Mouse (Mus musculus) MEL (cell line): ENCODE results near the gene Sult6b2. TPM values are rescaled to one million over a fixed set of nuclear protein-coding genes. Genes with fewer than 3 reads are reported as not detected.
A peak's percentile ranks its signal among the peaks of the same experiment; 100 is the strongest.

Experiments used
- DNase-seq: peaks from one replicate; pipeline ENCODE4 v3.0.0; 2011; ENCODE audit warnings: low read depth, low spot score
- H3K27ac ChIP-seq: 2 replicates; pipeline ENCODE4 v1.5.1; 2012; ENCODE audit warnings: low read depth, mild to moderate bottlenecking, control low read depth, low read length, moderate library complexity; ENCODE audit not compliant: control insufficient read depth
- H3K27me3 ChIP-seq, 2 experiments: fragments of 150-350 bp in 1 of 2; sonication (generic) in 1 of 2; 2 replicates each; pipeline ENCODE4 v1.6.1; 2012; ENCODE audit warnings: low read length in 2 of 2, mild to moderate bottlenecking in 2 of 2, improper control_type of control experiment in 1 of 2, moderate library complexity in 1 of 2; ENCODE audit not compliant: insufficient read depth in 2 of 2, control insufficient read depth in 1 of 2
- H3K36me3 ChIP-seq, 2 experiments: 2 replicates each; pipeline ENCODE4 v1.6.1; 2012 to 2014; ENCODE audit warnings: low read length in 2 of 2, improper control_type of control experiment in 1 of 2, inconsistent platforms in 1 of 2, mild to moderate bottlenecking in 1 of 2; ENCODE audit not compliant: insufficient read depth in 2 of 2, control insufficient read depth in 1 of 2
- H3K4me1 ChIP-seq, 2 experiments: fragments of 150-350 bp in 1 of 2; sonication (generic) in 1 of 2; 2 replicates each; pipeline ENCODE4 v1.6.1; 2012; ENCODE audit warnings: low read length in 2 of 2, improper control_type of control experiment in 1 of 2, mild to moderate bottlenecking in 1 of 2; ENCODE audit not compliant: insufficient read depth in 2 of 2, control insufficient read depth in 1 of 2
- H3K4me3 ChIP-seq, 2 experiments: fragments of 150-350 bp in 1 of 2; sonication (generic) in 1 of 2; 2 replicates each; pipeline ENCODE4 v1.5.1; 2012; ENCODE audit warnings: low read depth in 2 of 2, low read length in 2 of 2, mild to moderate bottlenecking in 2 of 2, moderate library complexity in 2 of 2, control low read depth in 1 of 2, improper control_type of control experiment in 1 of 2; ENCODE audit not compliant: control insufficient read depth in 1 of 2, insufficient read depth in 1 of 2
- H3K79me2 ChIP-seq: 2 replicates; pipeline ENCODE4 v1.6.1; 2012; ENCODE audit warnings: mild to moderate bottlenecking, low read length, moderate library complexity; ENCODE audit not compliant: control insufficient read depth, poor library complexity, insufficient read depth
- H3K9ac ChIP-seq: 2 replicates; pipeline ENCODE4 v1.6.1; 2012; ENCODE audit warnings: low read depth, mild to moderate bottlenecking, control low read depth, low read length, moderate library complexity; ENCODE audit not compliant: control insufficient read depth, poor library complexity, severe bottlenecking
- H3K9me3 ChIP-seq: fragments of 150-350 bp; sonication (generic); replicated peaks from 2 replicates; pipeline ENCODE4 v1.6.1; 2012; ENCODE audit warnings: mild to moderate bottlenecking, low read length, improper control_type of control experiment, moderate library complexity; ENCODE audit not compliant: insufficient read depth
- BHLHE40 ChIP-seq: IDR thresholded peaks from 2 replicates; pipeline ENCODE4 v1.6.1; 2012; ENCODE audit warnings: low read depth, mild to moderate bottlenecking, inconsistent platforms, low read length, improper control_type of control experiment, borderline replicate concordance
- CTCF ChIP-seq, 3 experiments: IDR thresholded peaks in 2 of 3; conservative IDR thresholded peaks in 1 of 3; 2 replicates each; pipeline ENCODE4 v1.5.1; 2011 to 2012; ENCODE audit warnings: low read length in 3 of 3, low read depth in 2 of 3, mild to moderate bottlenecking in 2 of 3, improper control_type of control experiment in 1 of 3, inconsistent platforms in 1 of 3, mixed read lengths in 1 of 3, moderate library complexity in 1 of 3; ENCODE audit not compliant: control insufficient read depth in 1 of 3, insufficient read depth in 1 of 3, poor library complexity in 1 of 3, severe bottlenecking in 1 of 3
- ELF1 ChIP-seq: IDR thresholded peaks from 2 replicates; pipeline ENCODE4 v1.6.1; 2014; ENCODE audit warnings: low read depth, mild to moderate bottlenecking, inconsistent platforms, low read length, improper control_type of control experiment, moderate library complexity
- ETS1 ChIP-seq: IDR thresholded peaks from 2 replicates; pipeline ENCODE4 v1.6.1; 2012; ENCODE audit warnings: low read depth, mild to moderate bottlenecking, inconsistent platforms, low read length, improper control_type of control experiment, moderate library complexity
- GABPA ChIP-seq: IDR thresholded peaks from 2 replicates; pipeline ENCODE4 v1.6.1; 2012; ENCODE audit warnings: low read depth, mild to moderate bottlenecking, inconsistent platforms, low read length, improper control_type of control experiment, moderate library complexity
- GATA1 ChIP-seq: IDR thresholded peaks from 2 replicates; pipeline ENCODE4 v1.6.1; 2011; ENCODE audit warnings: low read depth, low read length, improper control_type of control experiment
- HCFC1 ChIP-seq: IDR thresholded peaks from 2 replicates; pipeline ENCODE4 v1.6.1; 2012; ENCODE audit warnings: low read depth, mild to moderate bottlenecking, inconsistent platforms, low read length, improper control_type of control experiment, moderate library complexity
- JUND ChIP-seq: IDR thresholded peaks from 2 replicates; pipeline ENCODE4 v1.6.1; 2011; ENCODE audit warnings: low read depth, mild to moderate bottlenecking, improper control_type of control experiment, low read length
- KAT2A ChIP-seq: conservative IDR thresholded peaks from 2 replicates; pipeline ENCODE4 v1.6.1; 2012; ENCODE audit warnings: low read depth, low read length, improper control_type of control experiment, inconsistent platforms
- MAX ChIP-seq: IDR thresholded peaks from 2 replicates; pipeline ENCODE4 v1.6.1; 2011; ENCODE audit warnings: low read length, improper control_type of control experiment
- MAZ ChIP-seq: IDR thresholded peaks from 2 replicates; pipeline ENCODE4 v1.6.1; 2012; ENCODE audit warnings: low read depth, mild to moderate bottlenecking, inconsistent platforms, low read length, improper control_type of control experiment
- MEF2A ChIP-seq: IDR thresholded peaks from 2 replicates; pipeline ENCODE4 v1.6.1; 2014; ENCODE audit warnings: low read depth, mild to moderate bottlenecking, inconsistent platforms, low read length, improper control_type of control experiment; ENCODE audit not compliant: poor library complexity, insufficient replicate concordance, severe bottlenecking; ENCODE audit errors: extremely low read depth
- NRF1 ChIP-seq: IDR thresholded peaks from 2 replicates; pipeline ENCODE4 v1.6.1; 2014; ENCODE audit warnings: low read depth, mild to moderate bottlenecking, inconsistent platforms, low read length, improper control_type of control experiment, moderate library complexity; ENCODE audit not compliant: poor library complexity, insufficient read depth, severe bottlenecking
- POLR2AphosphoS2 ChIP-seq: IDR thresholded peaks from 2 replicates; pipeline ENCODE4 v1.6.1; 2011; ENCODE audit warnings: low read length, improper control_type of control experiment
- RAD21 ChIP-seq: IDR thresholded peaks from 2 replicates; pipeline ENCODE4 v1.6.1; 2011; ENCODE audit warnings: mild to moderate bottlenecking, low read depth, low read length, improper control_type of control experiment
- SIN3A ChIP-seq: IDR thresholded peaks from 2 replicates; pipeline ENCODE4 v1.6.1; 2012; ENCODE audit warnings: low read length, improper control_type of control experiment, inconsistent platforms
- SMC3 ChIP-seq: IDR thresholded peaks from 2 replicates; pipeline ENCODE4 v1.6.1; 2011; ENCODE audit warnings: low read depth, low read length, improper control_type of control experiment
- TBP ChIP-seq: IDR thresholded peaks from 2 replicates; pipeline ENCODE4 v1.8.0; 2011; ENCODE audit warnings: low read depth, low read length, improper control_type of control experiment
- TCF12 ChIP-seq: IDR thresholded peaks from 2 replicates; pipeline ENCODE4 v1.6.1; 2014; ENCODE audit warnings: low read depth, mild to moderate bottlenecking, inconsistent platforms, low read length, improper control_type of control experiment, moderate library complexity
- UBTF ChIP-seq: IDR thresholded peaks from 2 replicates; pipeline ENCODE4 v1.6.1; 2012; ENCODE audit warnings: low read depth, mild to moderate bottlenecking, inconsistent platforms, low read length, improper control_type of control experiment, moderate library complexity, borderline replicate concordance; ENCODE audit not compliant: insufficient read depth
- ZC3H11A ChIP-seq: IDR thresholded peaks from 2 replicates; pipeline ENCODE4 v1.6.1; 2012; ENCODE audit warnings: low read depth, mild to moderate bottlenecking, inconsistent platforms, low read length, improper control_type of control experiment
- ZKSCAN1 ChIP-seq: IDR thresholded peaks from 2 replicates; pipeline ENCODE4 v1.6.1; 2012; ENCODE audit warnings: low read depth, mild to moderate bottlenecking, inconsistent platforms, low read length, improper control_type of control experiment, moderate library complexity
- ZNF384 ChIP-seq: IDR thresholded peaks from 2 replicates; pipeline ENCODE4 v1.6.1; 2012; ENCODE audit warnings: low read depth, mild to moderate bottlenecking, inconsistent platforms, low read length, improper control_type of control experiment
- polyA plus RNA-seq, 2 experiments: library from polyadenylated mRNA; stranded (reverse) in 1 of 2; unstranded in 1 of 2; fragments of >175 nt in 1 of 2; fragments of >200 nt in 1 of 2; gene quantifications; 2 replicates each; pipeline versions ENCODE4 v1.2.1 to v1.2.4; 2012; ENCODE audit warnings: low replicate concordance in 2 of 2, low read depth in 1 of 2; ENCODE audit not compliant: insufficient read length in 2 of 2, insufficient read depth in 1 of 2, missing spikeins in 1 of 2
- total RNA-seq: library from RNA; depleted of rRNA; stranded (reverse); fragments of 300-350 nt; gene quantifications from 2 replicates; pipeline ENCODE4 v1.2.3, GENCODE M21; 2012

Gene Sult6b2
- total and polyA plus RNA-seq, 3 experiments, result 0.07 TPM; not detected in 2

- peak; percentile 89 for DNase-seq
- no peaks in the 10 kb centered on the region for H3K27me3 ChIP-seq
- no peaks in the 10 kb centered on the region for H3K79me2 ChIP-seq
- peaks cover 4 to 13% of the 10 kb centered on the region in 2 experiments for H3K4me1 ChIP-seq
- 0 out of 4 replicates have a peak overlapping the region, but pooled peaks of 1 of the 2 experiments have one; percentile 9 for H3K4me3 ChIP-seq
- peak; percentile 83 to 92 (median 86) for TF ChIP-seq CTCF (IDR thresholded peaks at IDR 0.05 in 2 of 3, conservative IDR thresholded peaks at IDR 0.05 in 1 of 3; ENCODE audit: control insufficient read depth in 1 of 3, insufficient read depth in 1 of 3, low read depth in 2 of 3, low read length in 3 of 3, poor library complexity in 1 of 3, severe bottlenecking in 1 of 3)
- TF ChIP-seq JUND, result 0 out of 2 replicates have a peak, but pooled peaks have one; percentile 34
- no peak for TF ChIP-seq TBP
- TF ChIP-seq RAD21, result peak; percentile 88
- peak; percentile 74 for TF ChIP-seq SMC3
- TF ChIP-seq ETS1, result no peak
- TF ChIP-seq MAZ, result no peak
- TF ChIP-seq BHLHE40, result no peak
- TF ChIP-seq ZC3H11A, result peak; percentile 60
- TF ChIP-seq GATA1, result no peak
- no peak for TF ChIP-seq NRF1
- TF ChIP-seq HCFC1, result no peak
- no peak for TF ChIP-seq ZNF384
- TF ChIP-seq TCF12, result no peak
- TF ChIP-seq GABPA, result no peak
- TF ChIP-seq SIN3A, result no peak
- no peak for TF ChIP-seq ELF1
- no peak for TF ChIP-seq MEF2A
- TF ChIP-seq ZKSCAN1, result no peak
- TF ChIP-seq UBTF, result no peak
- no peak for TF ChIP-seq KAT2A
- TF ChIP-seq POLR2AphosphoS2, result no peak
- no peak for TF ChIP-seq MAX
- no peak overlapping the region for H3K27ac ChIP-seq
- H3K36me3 ChIP-seq, result peaks cover 0 to 7% of the 10 kb centered on the region in 2 experiments; a peak in 2 of 4 replicates
- H3K9ac ChIP-seq, result no peak overlapping the region
- H3K9me3 ChIP-seq, result no peaks in the 10 kb centered on the region
Observed at GRCm38 (mm10) chr6:142814495-142814921, 10.2 kb upstream of the Sult6b2 start.
